Mouse (Mus musculus): ENCODE results near the gene Prex1. TPM values are rescaled to one million over a fixed set of nuclear protein-coding genes. Genes with fewer than 3 reads are reported as not detected.

Gene Prex1
- total RNA-seq, 2 experiments from 2014 or later: 15.9 to 19.8 TPM

DNA sequence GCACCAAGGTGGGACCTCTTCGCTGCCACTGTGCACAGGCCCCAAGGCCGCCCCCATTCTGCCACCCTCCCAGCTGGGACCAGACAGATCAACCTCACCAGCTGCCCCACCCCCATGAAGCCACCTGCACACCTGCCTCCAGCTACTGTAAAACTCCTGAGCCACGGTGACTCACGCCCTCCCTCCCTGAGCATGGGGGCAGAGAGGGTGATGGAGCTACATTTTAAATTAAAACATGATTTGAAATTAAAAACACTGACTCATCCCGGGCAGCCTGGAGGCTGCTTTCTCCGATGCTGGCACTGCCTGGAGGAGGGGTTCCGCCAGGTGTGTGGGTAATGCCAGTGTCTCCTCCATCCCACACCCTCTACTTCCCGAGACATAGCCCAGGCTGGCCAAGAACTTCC lies 71.0 kb downstream of the Prex1 start:
- no peak for ATAC-seq (replicated peaks; ENCODE audit: low FRiP score, poor library complexity, severe bottlenecking)

DNA sequence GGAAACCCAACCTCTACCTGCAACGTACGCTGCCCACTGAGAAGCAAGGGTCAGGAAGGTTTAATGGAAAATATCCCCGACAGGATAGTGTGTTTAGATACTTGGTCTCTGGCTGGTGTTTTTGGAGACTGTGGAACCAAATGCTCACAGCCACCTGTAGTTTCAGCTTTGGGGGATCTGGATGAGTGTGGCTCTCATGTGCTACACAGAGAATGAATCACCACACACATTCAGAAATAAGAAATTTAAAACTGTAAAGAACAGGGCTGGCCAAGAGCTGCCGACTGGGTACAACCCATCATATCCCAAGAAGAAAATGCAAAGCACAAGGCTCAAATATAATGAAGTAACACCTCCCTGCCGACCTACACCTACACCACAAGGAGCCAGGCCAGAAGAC lies 73.9 kb downstream of the Prex1 start:
- no peak for ATAC-seq (replicated peaks; ENCODE audit: low FRiP score, poor library complexity, severe bottlenecking)

DNA sequence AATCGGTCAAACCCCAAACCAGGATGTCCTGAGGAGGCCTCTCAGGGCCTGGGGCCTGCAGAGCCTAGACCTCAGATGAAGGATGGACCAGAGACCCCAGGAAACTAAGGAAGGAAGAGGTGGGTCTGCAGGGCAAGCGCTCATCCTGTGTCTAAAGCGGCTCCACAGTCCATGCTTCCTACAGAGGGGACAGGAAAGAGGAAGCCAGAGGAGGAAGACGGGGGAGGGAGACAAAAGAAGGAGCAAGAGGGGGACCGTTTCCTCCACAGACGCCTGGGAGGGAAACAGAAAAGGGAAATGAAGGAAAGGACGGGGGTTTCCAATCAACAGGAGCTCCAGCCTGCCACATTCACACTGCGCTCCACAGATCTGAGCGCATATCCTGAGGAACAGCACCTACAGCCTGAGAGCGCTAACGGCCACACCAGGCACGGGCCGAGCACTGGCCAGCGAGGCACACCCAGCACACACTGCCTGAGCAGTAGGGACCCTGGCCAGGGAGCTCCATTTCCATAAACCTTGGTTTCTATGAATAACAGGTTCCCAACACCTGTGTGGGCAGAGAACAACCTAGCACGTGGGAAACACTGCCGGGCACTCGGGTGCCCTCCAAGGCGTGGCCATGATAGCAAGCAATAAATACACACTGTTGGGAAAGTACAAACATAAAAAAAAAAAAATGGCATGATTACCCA lies 74.5 kb downstream of the Prex1 start:
- ATAC-seq (replicated peaks; ENCODE audit: low FRiP score, poor library complexity, severe bottlenecking): no peak

DNA sequence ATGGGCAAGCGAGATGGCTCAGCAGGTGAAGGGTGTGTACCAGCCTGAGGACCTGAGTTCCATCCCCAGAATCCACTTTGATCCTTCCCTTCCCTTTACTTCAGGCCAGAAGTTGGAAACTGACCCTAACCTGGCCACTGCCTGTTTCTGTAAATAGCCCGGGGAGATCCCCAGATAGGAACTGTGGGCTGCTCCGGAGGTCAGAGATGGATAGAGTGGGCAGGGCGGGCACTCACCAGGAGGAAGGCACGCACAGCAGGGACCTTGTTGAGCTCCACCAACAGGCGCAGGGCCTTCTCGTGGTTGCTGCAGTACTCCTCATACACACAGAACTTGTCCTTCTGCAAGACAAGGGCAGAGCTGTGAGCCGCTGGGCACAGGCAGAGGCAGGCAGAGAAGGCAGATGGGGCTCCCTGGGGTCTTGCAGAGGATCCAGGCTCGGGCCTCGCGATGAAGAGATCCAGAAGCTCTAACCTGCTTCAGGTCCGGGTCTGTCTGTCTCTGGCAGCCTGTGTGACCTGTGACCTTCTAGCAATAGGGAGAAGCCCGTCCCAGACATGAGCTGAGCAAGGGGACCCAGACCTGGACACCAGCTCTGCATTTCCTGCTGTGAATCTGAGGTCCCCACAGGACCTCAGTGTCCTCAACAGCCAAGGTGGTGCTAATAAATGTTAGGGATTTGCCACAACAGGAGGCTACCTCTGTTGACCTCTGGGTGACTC lies 75.4 kb downstream of the Prex1 start:
- ATAC-seq (replicated peaks; ENCODE audit: low FRiP score, poor library complexity, severe bottlenecking): no peak

DNA sequence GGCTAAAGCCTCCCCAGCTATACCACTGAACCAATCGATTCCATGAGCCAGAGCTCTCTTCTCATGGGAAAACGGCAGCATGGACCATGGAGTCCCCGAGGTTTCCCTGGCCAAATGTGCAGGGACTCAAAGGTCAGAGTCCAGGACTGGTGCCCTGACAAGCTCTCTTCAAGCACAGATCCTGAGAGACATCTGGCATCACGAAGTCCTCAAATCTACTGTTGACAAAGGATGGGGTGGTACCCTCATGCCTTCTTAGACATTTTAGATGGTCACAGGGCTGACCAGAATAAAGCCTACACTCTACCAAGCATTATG lies 76.0 kb downstream of the Prex1 start:
- ATAC-seq (replicated peaks; ENCODE audit: low FRiP score, poor library complexity, severe bottlenecking): no peak

DNA sequence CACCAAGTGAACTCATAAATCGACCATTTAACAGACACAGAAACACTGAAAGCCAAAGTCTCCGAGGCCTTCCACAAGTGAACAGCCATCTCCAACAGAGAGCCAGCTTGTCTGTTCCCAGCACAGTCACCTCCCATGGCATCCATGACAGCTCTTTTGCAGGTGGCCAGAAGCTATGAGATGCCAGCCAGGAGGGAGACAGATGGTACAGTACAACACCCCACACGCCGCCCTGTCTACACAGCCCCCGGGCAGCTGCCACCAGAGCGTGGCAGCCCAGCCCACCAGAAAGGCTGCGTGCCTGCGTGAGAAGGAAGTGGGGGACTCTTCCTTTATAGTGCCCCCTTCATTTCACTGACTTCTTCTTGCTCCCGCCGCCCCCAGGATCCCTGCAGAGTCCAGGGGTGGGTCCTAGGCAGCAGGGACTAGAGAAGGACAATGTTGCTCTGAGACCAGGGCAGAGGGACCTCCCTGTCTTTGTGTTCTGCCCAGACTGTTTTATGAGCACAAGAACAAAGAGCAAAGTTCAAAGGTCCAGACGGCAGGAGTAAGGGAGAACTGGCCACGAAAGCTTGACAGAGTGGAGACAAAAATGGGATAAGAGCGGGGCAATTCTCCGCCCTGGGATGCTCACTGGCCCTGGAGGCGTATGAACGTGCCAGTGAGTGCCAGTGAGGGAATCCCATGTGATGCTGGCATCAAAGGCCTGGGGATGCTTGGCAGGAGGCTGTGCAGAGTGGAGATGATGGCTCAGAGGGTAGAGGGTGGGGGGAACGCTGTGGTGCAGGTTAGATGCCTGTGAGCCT lies 76.6 kb downstream of the Prex1 start:
- ATAC-seq (replicated peaks; ENCODE audit: low FRiP score, poor library complexity, severe bottlenecking): no peak

DNA sequence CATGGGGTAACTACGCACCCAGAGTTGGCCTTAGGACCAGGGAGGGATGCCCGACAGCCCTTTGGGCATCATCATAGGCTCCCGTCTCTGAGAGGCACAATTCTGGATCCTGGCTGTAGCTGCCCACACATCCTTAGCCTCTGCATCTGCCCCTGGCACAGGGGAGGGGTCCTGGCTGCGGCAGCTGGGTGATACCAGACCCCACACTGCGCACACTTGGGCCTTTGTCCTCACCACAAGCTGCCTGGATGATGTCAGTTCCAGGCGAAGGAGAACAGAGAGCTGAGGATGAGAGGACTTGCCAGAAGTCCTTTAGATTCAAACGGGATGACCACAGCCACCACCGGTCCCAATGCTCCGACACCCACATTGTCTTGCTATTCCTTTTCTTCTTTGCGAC lies 78.1 kb downstream of the Prex1 start:
- ATAC-seq (replicated peaks; ENCODE audit: low FRiP score, poor library complexity, severe bottlenecking): no peak

DNA sequence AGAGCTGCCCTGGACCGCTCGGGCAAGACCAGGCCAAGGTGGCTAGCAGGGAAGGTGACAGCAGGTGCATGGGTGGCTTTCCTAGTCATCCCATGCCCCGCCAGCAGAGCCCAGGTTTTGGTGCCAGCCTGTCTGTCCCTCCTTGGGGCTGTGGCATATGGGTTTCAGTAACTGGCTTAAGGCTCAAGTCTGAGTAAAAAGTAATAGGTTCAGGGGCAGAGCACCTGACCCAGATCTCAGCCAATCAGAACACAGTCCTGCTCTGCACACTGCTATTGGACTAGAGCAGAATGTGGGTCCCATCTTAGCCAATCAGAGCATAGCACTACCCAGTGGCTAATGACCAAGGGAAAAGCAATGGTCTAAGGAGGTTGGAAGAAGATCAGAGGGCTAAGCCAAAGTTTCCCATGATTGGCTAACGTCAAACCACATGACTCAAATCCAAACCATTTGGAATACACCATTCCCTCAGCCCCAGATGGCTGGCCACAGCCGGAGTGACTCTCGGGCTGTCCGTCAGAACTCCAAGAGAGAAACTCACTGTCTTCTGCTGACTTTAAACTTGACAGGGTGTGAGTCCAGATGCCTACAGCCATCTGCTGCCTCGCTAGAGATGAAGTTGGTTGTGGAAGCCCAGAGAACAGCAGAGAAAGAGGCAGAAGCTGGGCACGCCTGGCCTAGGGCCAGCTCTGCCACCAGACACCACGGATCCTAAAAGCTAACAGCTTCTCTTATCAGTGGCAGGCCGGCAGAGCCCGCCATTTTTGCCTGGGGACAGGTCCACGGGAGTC lies 80.9 kb downstream of the Prex1 start:
- ATAC-seq (replicated peaks; ENCODE audit: low FRiP score, poor library complexity, severe bottlenecking): no peak

DNA sequence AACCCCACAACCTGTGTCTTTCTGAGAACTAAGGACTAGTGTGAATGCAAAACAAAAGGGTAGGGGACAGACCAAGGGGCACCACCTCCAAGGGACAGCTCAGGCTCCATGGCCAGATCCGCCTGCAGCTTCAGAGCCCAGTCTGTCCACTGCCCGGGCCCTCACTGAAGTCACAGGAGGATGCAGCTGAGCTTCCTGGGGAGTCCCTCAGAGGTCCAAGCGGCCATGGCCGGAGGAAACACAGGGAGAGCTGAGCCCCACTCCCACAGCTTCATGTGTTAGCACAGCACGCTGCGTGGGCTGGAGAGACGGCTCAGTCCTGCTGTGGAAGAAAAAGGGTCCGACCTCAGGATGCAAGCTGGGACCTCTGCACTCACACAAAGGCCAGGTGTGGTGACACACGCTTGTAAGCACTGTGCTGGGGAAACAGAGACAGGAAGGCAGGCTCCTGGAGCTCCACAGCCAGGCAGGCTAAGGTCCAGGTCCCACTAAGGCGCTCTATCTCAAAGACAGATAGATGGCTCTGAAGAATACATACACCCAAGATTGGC lies 81.9 kb downstream of the Prex1 start:
- ATAC-seq (replicated peaks; ENCODE audit: low FRiP score, poor library complexity, severe bottlenecking): no peak

DNA sequence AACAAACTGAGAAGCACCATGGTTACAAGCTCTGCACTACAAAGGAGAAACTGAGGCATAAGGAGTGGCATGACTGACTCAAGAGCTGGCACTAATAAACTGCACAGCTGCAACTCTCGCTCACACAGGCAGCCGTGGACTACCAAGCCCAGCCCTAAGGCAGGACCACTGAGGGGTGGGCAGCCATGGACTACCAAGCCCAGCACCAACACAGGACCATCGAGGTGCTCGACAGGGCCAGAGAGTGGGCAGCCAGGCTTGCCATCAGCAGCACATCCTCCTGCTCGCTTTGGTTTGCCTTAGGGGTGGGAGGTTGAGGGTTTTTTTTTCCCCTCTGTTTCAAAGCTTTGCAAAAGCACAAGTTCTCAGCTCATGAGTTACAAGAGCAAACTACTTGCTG lies 82.4 kb downstream of the Prex1 start:
- no peak for ATAC-seq (replicated peaks; ENCODE audit: low FRiP score, poor library complexity, severe bottlenecking)

DNA sequence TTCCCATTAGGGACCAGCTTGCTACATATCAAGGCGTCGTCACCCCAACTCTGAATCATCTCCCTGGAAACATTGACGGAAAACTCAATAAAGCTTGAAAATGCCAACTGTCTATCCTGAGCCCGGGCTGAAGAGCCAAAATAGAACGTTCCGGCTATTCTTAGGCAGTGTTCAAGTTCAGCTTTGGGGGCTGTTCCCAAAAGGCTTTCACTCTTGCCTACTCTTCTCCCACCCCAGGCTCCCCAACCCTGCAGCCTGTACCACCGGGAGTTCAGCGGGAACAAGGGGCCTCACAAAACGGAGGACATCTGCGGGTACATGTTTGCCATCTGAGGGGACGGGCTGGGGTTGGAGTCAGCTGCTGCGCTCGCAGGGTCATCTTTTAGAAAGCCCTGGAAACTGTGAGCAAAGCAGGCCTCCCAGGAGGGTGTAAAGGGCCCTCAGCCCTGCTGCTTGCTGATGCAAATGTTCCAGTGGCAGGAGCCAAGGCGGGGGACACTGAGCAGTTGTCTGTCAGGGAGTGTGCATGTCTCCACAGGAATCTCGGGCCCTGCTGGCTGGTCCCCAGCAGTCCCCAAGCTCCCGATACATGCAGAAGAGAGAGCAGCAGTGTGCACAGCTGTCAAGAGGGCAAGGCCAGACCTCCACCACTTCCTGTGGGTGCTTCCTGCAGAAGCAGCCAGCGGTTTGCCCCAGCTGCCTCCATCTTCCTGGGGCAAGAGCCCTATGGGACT lies 83.5 kb downstream of the Prex1 start:
- no peak for ATAC-seq (replicated peaks; ENCODE audit: low FRiP score, poor library complexity, severe bottlenecking)

DNA sequence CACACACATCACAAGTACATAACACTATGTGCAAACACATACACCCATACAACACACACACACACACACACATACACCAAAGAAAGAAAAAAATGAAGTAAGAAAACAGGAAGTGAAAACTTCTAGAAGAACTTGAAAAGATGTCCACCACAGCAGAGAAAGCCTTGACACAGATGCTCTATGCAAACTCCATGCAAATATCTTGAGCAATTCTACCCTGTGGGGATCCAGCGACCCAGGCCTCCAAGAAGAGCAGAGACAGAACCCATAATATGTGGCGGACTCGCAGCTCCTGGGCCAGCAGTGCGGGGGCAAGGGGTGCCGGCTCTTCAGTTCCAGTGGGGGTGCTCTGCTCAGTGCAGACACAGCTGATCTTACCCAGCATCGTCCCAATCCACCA lies 86.1 kb downstream of the Prex1 start:
- ATAC-seq (replicated peaks; ENCODE audit: low FRiP score, poor library complexity, severe bottlenecking): no peak

DNA sequence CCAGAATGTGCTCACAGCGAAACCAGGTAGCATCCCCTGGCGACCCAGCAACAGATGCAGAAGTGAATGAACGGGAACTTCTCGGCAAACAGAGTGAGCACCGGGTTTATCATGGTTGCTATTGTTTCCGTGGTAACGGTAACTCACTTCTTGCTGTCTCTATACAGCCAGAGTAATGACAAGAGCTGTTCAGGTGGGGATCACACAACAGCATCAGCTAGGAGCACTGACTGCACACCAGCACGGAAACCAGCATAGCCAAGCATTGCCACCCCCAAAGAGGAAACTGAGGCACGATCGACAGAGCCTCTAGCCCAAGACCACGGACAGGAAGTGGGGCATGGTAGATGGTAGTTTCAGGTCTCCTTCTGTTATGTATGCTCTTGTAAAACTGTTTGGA lies 88.4 kb downstream of the Prex1 start:
- no peak for ATAC-seq (replicated peaks; ENCODE audit: low FRiP score, poor library complexity, severe bottlenecking)

DNA sequence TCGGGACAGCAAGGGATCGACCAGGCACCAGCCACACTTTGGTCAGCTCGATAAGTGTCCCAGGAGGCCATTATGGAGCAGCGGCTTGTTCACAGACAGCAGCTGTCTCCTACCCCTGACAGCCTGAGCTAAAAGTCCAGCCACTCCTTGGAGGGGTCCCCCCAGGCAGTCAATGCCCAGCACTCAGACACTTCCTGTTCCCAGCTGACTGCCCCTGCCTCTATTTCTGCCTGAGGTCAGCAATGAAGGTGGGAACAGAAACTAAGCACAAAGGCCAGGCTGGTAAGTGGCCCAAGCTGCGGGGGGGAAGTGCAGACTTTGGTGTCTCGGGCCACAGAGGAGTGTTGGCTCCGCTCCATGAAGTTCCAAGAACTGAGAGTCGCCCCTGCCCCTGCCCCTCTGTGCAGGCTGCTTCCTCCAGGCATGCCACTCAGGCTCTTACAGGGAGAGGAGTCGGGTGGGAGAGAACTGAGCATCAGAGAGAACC lies 90.5 kb downstream of the Prex1 start:
- ATAC-seq (replicated peaks; ENCODE audit: low FRiP score, poor library complexity, severe bottlenecking): no peak

DNA sequence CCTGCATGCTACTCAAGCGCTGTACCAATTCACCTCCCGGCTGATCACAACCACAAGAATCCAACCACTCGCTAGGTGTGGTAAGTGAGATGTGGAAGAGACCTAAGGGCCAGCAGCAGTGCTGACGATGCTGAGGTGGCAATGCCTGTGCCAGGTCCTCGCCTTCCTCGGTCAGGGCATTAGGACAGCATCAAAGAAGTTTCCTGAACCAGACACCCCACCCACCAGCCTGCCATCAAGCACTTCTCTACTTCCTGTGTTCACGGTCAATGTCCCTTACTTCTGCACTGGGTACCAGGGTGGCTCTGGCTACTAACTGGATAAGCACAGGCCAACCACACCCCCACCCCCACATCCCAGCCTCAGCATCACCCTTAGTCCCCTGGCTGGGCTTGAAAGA lies 91.0 kb downstream of the Prex1 start:
- no peak for ATAC-seq (replicated peaks; ENCODE audit: low FRiP score, poor library complexity, severe bottlenecking)

DNA sequence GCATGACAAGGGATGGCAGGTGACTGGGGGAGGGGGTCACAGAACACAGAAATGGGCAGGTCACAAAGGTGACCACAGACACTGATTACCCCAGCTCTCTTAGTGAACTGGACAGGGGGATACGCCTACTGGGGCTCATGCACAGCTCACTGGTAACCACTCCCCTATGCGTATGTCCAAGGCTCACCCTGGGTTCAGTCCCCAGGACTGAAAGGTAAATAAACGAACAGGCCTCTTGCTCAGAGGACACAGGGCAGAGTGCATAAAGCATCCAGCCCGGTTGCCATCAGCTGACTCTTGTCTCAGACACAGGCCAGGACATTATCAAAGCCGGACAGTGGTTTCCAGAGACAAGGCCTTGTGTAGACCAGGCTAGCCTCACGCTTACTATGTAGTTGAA lies 91.6 kb downstream of the Prex1 start:
- ATAC-seq (replicated peaks; ENCODE audit: low FRiP score, poor library complexity, severe bottlenecking): no peak

DNA sequence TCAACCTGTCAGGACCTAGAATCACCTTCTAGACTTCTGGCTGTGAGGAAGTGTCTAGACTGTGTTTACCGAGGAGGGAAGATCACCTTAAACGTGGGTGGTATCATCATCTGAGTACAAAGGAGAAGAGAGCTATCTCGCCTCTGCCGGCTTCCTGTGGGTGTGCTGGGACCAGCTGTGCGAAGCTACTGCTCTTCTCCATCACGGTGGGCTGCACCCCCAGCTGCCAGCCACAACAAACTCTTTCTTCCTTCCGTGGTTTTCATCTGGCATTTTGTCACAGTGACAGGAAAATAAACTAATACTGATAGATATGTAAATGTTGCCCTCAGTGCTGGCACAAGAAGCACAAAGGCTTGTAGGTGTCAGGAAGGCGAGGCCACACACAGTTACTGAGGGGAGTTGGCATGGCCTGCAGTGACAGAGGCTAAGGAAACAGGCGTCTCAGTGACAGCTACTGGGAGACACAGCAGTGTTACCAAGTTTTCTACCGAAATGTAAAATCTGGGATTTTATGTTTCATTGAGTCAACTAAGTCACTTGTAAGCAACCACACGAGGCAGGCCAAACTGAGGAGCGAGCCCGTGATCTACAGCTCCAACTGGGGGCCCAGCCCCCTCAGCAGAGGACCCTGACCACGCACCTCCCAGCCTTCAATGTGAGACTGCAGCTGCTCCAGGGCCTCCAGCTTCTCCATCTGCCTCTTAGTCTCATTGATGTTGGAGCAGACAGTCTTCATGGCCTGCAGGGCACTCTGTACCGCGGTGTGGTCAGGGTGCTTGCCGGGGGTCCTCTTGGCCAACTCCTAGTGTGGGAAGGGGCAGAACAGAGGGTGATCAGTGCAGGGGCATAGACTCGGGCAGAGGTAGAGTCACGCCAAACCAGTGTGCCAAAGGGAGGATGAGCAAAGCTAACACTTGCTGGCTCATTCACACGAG lies 92.8 kb downstream of the Prex1 start:
- no peak for ATAC-seq (replicated peaks; ENCODE audit: low FRiP score, poor library complexity, severe bottlenecking)

DNA sequence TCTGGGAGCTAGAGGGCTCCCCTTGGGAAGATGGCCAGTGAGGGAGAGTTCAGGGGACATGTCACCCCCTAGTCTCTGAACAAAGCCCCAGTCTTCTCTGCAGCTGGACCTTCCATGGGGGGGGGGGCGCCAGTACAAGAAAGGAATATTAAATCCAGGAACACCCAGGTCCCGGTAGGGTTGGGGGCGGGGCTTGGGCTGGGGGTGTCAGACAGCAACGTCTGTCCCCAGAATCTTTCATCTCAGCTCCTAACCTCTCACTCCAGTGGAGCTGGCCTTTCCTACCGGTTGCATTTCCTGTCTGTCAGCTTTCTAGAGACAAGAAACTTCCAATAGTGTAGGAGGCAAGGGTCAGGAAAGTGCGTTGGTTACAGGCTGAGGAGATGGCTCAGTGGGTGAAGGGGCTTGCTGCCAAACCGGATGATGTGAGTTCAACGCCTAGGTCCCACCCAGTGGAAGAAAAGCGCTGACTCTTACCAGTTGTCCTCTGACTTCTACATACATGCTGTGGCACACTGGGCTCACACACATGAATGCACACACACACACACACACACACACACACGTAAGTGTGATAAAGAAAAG lies 93.6 kb downstream of the Prex1 start:
- ATAC-seq (replicated peaks; ENCODE audit: low FRiP score, poor library complexity, severe bottlenecking): no peak
